Mouse (Mus musculus): ENCODE data around the gene Mthfsl.
"Not testable (repeated sequence)": the region's sequence is repeated elsewhere in the genome, so short reads cannot be mapped to it uniquely, and the experiment has no call there.

- not testable (repeated sequence) for TF ChIP-seq POLR2A, CTCF (IDR thresholded peaks at IDR 0.05; ENCODE audit: insufficient read depth, low read depth, low read length)
Measured at GRCm38 (mm10) chr9:88705157-88705556, 14.9 kb downstream of the Mthfsl start.

Measured in olfactory bulb, adult 2 months (tissue).